Mouse (Mus musculus): ENCODE data around the gene Adora2b.

- TF ChIP-seq POLR2A (IDR thresholded peaks at IDR 0.05; ENCODE audit: low read depth, low read length) (no peak), CTCF (IDR thresholded peaks at IDR 0.05; ENCODE audit: extremely low read depth, insufficient read length, insufficient replicate concordance, low read depth, low read length) (no peak)
These were observed 24.0 kb upstream of the Adora2b start for GRCm38 (mm10) chr11:62224797-62225196.

Measured in small intestine, adult 2 months (tissue).